Mouse (Mus musculus): Measurements from ENCODE around the gene Nmur1.

DNA sequence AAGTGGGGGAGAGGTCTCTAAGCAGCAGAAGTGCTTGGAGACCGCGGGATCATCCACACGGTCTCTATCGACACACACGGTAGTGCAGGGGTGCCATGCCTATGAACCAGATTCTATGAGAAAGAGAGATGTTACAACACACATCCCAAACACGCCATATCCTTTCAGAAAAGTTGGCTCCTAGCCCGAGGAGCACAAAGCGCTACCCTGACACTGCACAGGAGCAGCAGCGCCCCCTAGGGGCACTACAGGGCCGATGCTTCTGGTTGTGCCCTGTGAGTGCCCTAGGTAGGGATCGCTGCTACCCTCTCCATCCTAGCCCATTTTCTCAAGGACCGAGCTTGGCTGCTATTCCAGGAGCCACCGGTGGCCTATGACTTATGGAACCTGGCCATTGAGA lies 45.0 kb downstream of the Nmur1 start:
- no peak for TF ChIP-seq POLR2A (IDR thresholded peaks at IDR 0.05; ENCODE audit: borderline replicate concordance, extremely low read depth, low read depth, low read length)
- TF ChIP-seq CTCF (IDR thresholded peaks at IDR 0.05; ENCODE audit: insufficient read depth, low read length) = peak; percentile 86
